Mouse (Mus musculus): ENCODE measurements at regions not wholly inside any gene's neighbourhood (a gene's known extent, or its start where the extent isn't known, plus 50 kb on each side); places are given as distances from the start of the nearest gene placed in this dataset.

- Histone ChIP-seq H3K4me2 (ENCODE audit: low read depth, low read length) (no peak overlapping the region), H3K9me3 (replicated peaks; ENCODE audit: control insufficient read depth, low read length) (no peaks in the 10 kb centered on the region), H3K27ac (ENCODE audit: low read length) (no peak overlapping the region), H3K9ac (ENCODE audit: low read depth, low read length) (no peak overlapping the region), H3K4me1 (ENCODE audit: control insufficient read depth, low read depth, low read length) (no peaks in the 10 kb centered on the region), H3K36me3 (ENCODE audit: control insufficient read depth, insufficient read depth) (no peaks in the 10 kb centered on the region), H3K4me3 (ENCODE audit: low read depth, low read length) (no peak overlapping the region), H3K27me3 (ENCODE audit: control insufficient read depth, insufficient read depth, low read depth, low read length) (no peaks in the 10 kb centered on the region)
- WGBS (ENCODE audit: insufficient replicate concordance) = 46% methylated on average over 3 of the region's 3 CpGs
- no peak for ATAC-seq (ENCODE audit: low read depth)
Measured at GRCm38 (mm10) chr2:17841963-17842362, 110.7 kb upstream of the Nebl start.

- no peak for ATAC-seq (ENCODE audit: low read depth)
Measured at GRCm38 (mm10) chr2:17841546-17841945, 110.3 kb upstream of the Nebl start.

GRCm38 (mm10) chr2:17840941-17841498 lies 109.8 kb upstream of the Nebl start:
- Histone ChIP-seq H3K4me3 (ENCODE audit: low read depth, low read length) (no peak overlapping the region), H3K4me2 (ENCODE audit: low read depth, low read length) (no peak overlapping the region), H3K27ac (ENCODE audit: low read length) (no peak overlapping the region), H3K36me3 (ENCODE audit: control insufficient read depth, insufficient read depth) (no peaks in the 10 kb centered on the region), H3K27me3 (ENCODE audit: control insufficient read depth, insufficient read depth, low read depth, low read length) (no peaks in the 10 kb centered on the region), H3K9ac (ENCODE audit: low read depth, low read length) (no peak overlapping the region), H3K9me3 (replicated peaks; ENCODE audit: control insufficient read depth, low read length) (no peaks in the 10 kb centered on the region), H3K4me1 (ENCODE audit: control insufficient read depth, low read depth, low read length) (no peaks in the 10 kb centered on the region)
- ATAC-seq (ENCODE audit: low read depth) = no peak
- WGBS (ENCODE audit: insufficient replicate concordance) = 70% methylated on average over 4 of the region's 4 CpGs

More at GRCm38 (mm10) chr2:17841546-17841945, 110.3 kb upstream of the Nebl start:
- H3K9me3 ChIP-seq (replicated peaks; ENCODE audit: control insufficient read depth, low read length) = no peaks in the 10 kb centered on the region
- no peak overlapping the region for H3K4me3 ChIP-seq (ENCODE audit: low read depth, low read length)
- no peaks in the 10 kb centered on the region for H3K36me3 ChIP-seq (ENCODE audit: control insufficient read depth, insufficient read depth)
- H3K27me3 ChIP-seq (ENCODE audit: control insufficient read depth, insufficient read depth, low read depth, low read length) = no peaks in the 10 kb centered on the region
- H3K4me1 ChIP-seq (ENCODE audit: control insufficient read depth, low read depth, low read length) = no peaks in the 10 kb centered on the region
- no peak overlapping the region for H3K9ac ChIP-seq (ENCODE audit: low read depth, low read length)
- H3K4me2 ChIP-seq (ENCODE audit: low read depth, low read length) = no peak overlapping the region
- H3K27ac ChIP-seq (ENCODE audit: low read length) = no peak overlapping the region
- WGBS (ENCODE audit: insufficient replicate concordance) = 60% methylated on average over 2 of the region's 2 CpGs

GRCm38 (mm10) chr2:17839649-17840048 lies 108.4 kb upstream of the Nebl start:
- Histone ChIP-seq H3K27ac (ENCODE audit: low read length) (no peak overlapping the region), H3K4me3 (ENCODE audit: low read depth, low read length) (no peak overlapping the region), H3K4me1 (ENCODE audit: control insufficient read depth, low read depth, low read length) (no peaks in the 10 kb centered on the region), H3K36me3 (ENCODE audit: control insufficient read depth, insufficient read depth) (no peaks in the 10 kb centered on the region), H3K9ac (ENCODE audit: low read depth, low read length) (no peak overlapping the region), H3K9me3 (replicated peaks; ENCODE audit: control insufficient read depth, low read length) (no peaks in the 10 kb centered on the region), H3K4me2 (ENCODE audit: low read depth, low read length) (no peak overlapping the region), H3K27me3 (ENCODE audit: control insufficient read depth, insufficient read depth, low read depth, low read length) (no peaks in the 10 kb centered on the region)
- 49% methylated on average over 4 of the region's 4 CpGs for WGBS (ENCODE audit: insufficient replicate concordance)
- no peak for ATAC-seq (ENCODE audit: low read depth)

GRCm38 (mm10) chr2:17838859-17839581 lies 107.8 kb upstream of the Nebl start:
- Histone ChIP-seq H3K4me3 (ENCODE audit: low read depth, low read length) (no peak overlapping the region), H3K36me3 (ENCODE audit: control insufficient read depth, insufficient read depth) (no peaks in the 10 kb centered on the region), H3K4me1 (ENCODE audit: control insufficient read depth, low read depth, low read length) (no peaks in the 10 kb centered on the region), H3K4me2 (ENCODE audit: low read depth, low read length) (no peak overlapping the region), H3K27ac (ENCODE audit: low read length) (no peak overlapping the region), H3K9ac (ENCODE audit: low read depth, low read length) (no peak overlapping the region), H3K27me3 (ENCODE audit: control insufficient read depth, insufficient read depth, low read depth, low read length) (no peaks in the 10 kb centered on the region), H3K9me3 (replicated peaks; ENCODE audit: control insufficient read depth, low read length) (no peaks in the 10 kb centered on the region)
- 70% methylated on average over 20 of the region's 20 CpGs for WGBS (ENCODE audit: insufficient replicate concordance)
- ATAC-seq (ENCODE audit: low read depth) = no peak

GRCm38 (mm10) chr2:17838381-17838680 lies 107.1 kb upstream of the Nebl start:
- H3K9me3 ChIP-seq (replicated peaks; ENCODE audit: control insufficient read depth, low read length) = no peaks in the 10 kb centered on the region
- H3K36me3 ChIP-seq (ENCODE audit: control insufficient read depth, insufficient read depth) = no peaks in the 10 kb centered on the region
- 75% methylated on average over 7 of the region's 7 CpGs for WGBS (ENCODE audit: insufficient replicate concordance)
- no peak overlapping the region for H3K27ac ChIP-seq (ENCODE audit: low read length)
- H3K9ac ChIP-seq (ENCODE audit: low read depth, low read length) = no peak overlapping the region
- H3K4me3 ChIP-seq (ENCODE audit: low read depth, low read length) = no peak overlapping the region
- no peak for ATAC-seq (ENCODE audit: low read depth)
- H3K27me3 ChIP-seq (ENCODE audit: control insufficient read depth, insufficient read depth, low read depth, low read length) = no peaks in the 10 kb centered on the region
- no peaks in the 10 kb centered on the region for H3K4me1 ChIP-seq (ENCODE audit: control insufficient read depth, low read depth, low read length)
- no peak overlapping the region for H3K4me2 ChIP-seq (ENCODE audit: low read depth, low read length)

GRCm38 (mm10) chr2:17837541-17838380 lies 106.5 kb upstream of the Nebl start:
- Histone ChIP-seq H3K27me3 (ENCODE audit: control insufficient read depth, insufficient read depth, low read depth, low read length) (no peaks in the 10 kb centered on the region), H3K4me3 (ENCODE audit: low read depth, low read length) (no peak overlapping the region), H3K36me3 (ENCODE audit: control insufficient read depth, insufficient read depth) (no peaks in the 10 kb centered on the region), H3K4me2 (ENCODE audit: low read depth, low read length) (no peak overlapping the region), H3K4me1 (ENCODE audit: control insufficient read depth, low read depth, low read length) (no peaks in the 10 kb centered on the region), H3K9ac (ENCODE audit: low read depth, low read length) (no peak overlapping the region), H3K9me3 (replicated peaks; ENCODE audit: control insufficient read depth, low read length) (no peaks in the 10 kb centered on the region), H3K27ac (ENCODE audit: low read length) (no peak overlapping the region)
- 75% methylated on average over 14 of the region's 14 CpGs for WGBS (ENCODE audit: insufficient replicate concordance)
- no peak for ATAC-seq (ENCODE audit: low read depth)

GRCm38 (mm10) chr2:17832726-17833125 lies 101.5 kb upstream of the Nebl start:
- no peaks in the 10 kb centered on the region for H3K9me3 ChIP-seq (replicated peaks; ENCODE audit: control insufficient read depth, low read length)
- no peaks in the 10 kb centered on the region for H3K36me3 ChIP-seq (ENCODE audit: control insufficient read depth, insufficient read depth)
- no peak overlapping the region for H3K4me2 ChIP-seq (ENCODE audit: low read depth, low read length)
- 54% methylated on average over 3 of the region's 3 CpGs for WGBS (ENCODE audit: insufficient replicate concordance)
- H3K9ac ChIP-seq (ENCODE audit: low read depth, low read length) = no peak overlapping the region
- no peak overlapping the region for H3K27ac ChIP-seq (ENCODE audit: low read length)
- ATAC-seq (ENCODE audit: low read depth) = no peak
- no peaks in the 10 kb centered on the region for H3K4me1 ChIP-seq (ENCODE audit: control insufficient read depth, low read depth, low read length)
- no peaks in the 10 kb centered on the region for H3K27me3 ChIP-seq (ENCODE audit: control insufficient read depth, insufficient read depth, low read depth, low read length)
- H3K4me3 ChIP-seq (ENCODE audit: low read depth, low read length) = no peak overlapping the region

GRCm38 (mm10) chr2:17830216-17830615 lies 99.0 kb upstream of the Nebl start:
- no peak for ATAC-seq (ENCODE audit: low read depth)
- Histone ChIP-seq H3K36me3 (ENCODE audit: control insufficient read depth, insufficient read depth) (no peaks in the 10 kb centered on the region), H3K4me2 (ENCODE audit: low read depth, low read length) (no peak overlapping the region), H3K4me3 (ENCODE audit: low read depth, low read length) (no peak overlapping the region), H3K27me3 (ENCODE audit: control insufficient read depth, insufficient read depth, low read depth, low read length) (no peaks in the 10 kb centered on the region), H3K27ac (ENCODE audit: low read length) (no peak overlapping the region), H3K9me3 (replicated peaks; ENCODE audit: control insufficient read depth, low read length) (no peaks in the 10 kb centered on the region), H3K4me1 (ENCODE audit: control insufficient read depth, low read depth, low read length) (no peaks in the 10 kb centered on the region), H3K9ac (ENCODE audit: low read depth, low read length) (no peak overlapping the region)
- 64% methylated on average over 5 of the region's 5 CpGs for WGBS (ENCODE audit: insufficient replicate concordance)
